Mouse (Mus musculus): Measurements from ENCODE around the gene Wdr54. TPM values are rescaled to one million over a fixed set of nuclear protein-coding genes. Genes with fewer than 3 reads are reported as not detected.

The Wdr54 gene
- polyA plus RNA-seq, 1 experiment from 2014 or later, result 13.7 TPM

GRCm38 (mm10) chr6:83180605-83181004 lies 24.4 kb upstream of the Wdr54 start:
- 75% methylated on average over 6 of the region's 6 CpGs for WGBS
- ATAC-seq (ENCODE audit: insufficient number of reproducible peaks, low FRiP score, low TSS enrichment, low read depth) (no peak), DNase-seq (ENCODE audit: low spot score) (no peak)
- H3K4me3 ChIP-seq (ENCODE audit: low read depth, low read length), result no peak overlapping the region
- H3K36me3 ChIP-seq (ENCODE audit: control insufficient read depth, insufficient read depth, low read length), result peaks cover 3% of the 10 kb centered on the region; the same call in 1 of the 2 replicates
- H3K4me2 ChIP-seq (ENCODE audit: low read depth, severe bottlenecking), result no peak overlapping the region
- no peak overlapping the region for H3K27ac ChIP-seq (replicated peaks; ENCODE audit: low read depth, low read length)
- no peaks in the 10 kb centered on the region for H3K9me3 ChIP-seq (ENCODE audit: control insufficient read depth, low read length)
- H3K4me1 ChIP-seq (ENCODE audit: control insufficient read depth, insufficient read depth, low read length), result peaks cover 11% of the 10 kb centered on the region
- no peaks in the 10 kb centered on the region for H3K27me3 ChIP-seq (ENCODE audit: control insufficient read depth, insufficient read depth, low read length)
- H3K9ac ChIP-seq (ENCODE audit: low read length), result no peak overlapping the region

- Histone ChIP-seq H3K4me1 (ENCODE audit: control insufficient read depth, insufficient read depth, low read length) (peaks cover 8% of the 10 kb centered on the region; the same call in 1 of the 2 replicates), H3K9me3 (ENCODE audit: control insufficient read depth, low read length) (no peaks in the 10 kb centered on the region), H3K27me3 (ENCODE audit: control insufficient read depth, insufficient read depth, low read length) (no peaks in the 10 kb centered on the region), H3K36me3 (ENCODE audit: control insufficient read depth, insufficient read depth, low read length) (peaks cover 3% of the 10 kb centered on the region; the same call in 1 of the 2 replicates), H3K4me3 (ENCODE audit: low read depth, low read length) (peak overlapping the region; percentile 19; the same call in 1 of the 2 replicates), H3K27ac (replicated peaks; ENCODE audit: low read depth, low read length) (no peak overlapping the region), H3K9ac (ENCODE audit: low read length) (peak overlapping the region; percentile 40; the same call in 1 of the 2 replicates), H3K4me2 (ENCODE audit: low read depth, severe bottlenecking) (peak overlapping the region; percentile 48)
- ATAC-seq (ENCODE audit: insufficient number of reproducible peaks, low FRiP score, low TSS enrichment, low read depth), result 0 out of 2 replicates have a peak, but pooled peaks have one; percentile 45
- 17% methylated on average over 12 of the region's 12 CpGs for WGBS
- peak; percentile 51 for DNase-seq (ENCODE audit: low spot score)
Observed at GRCm38 (mm10) chr6:83179390-83180117, 23.4 kb upstream of the Wdr54 start.

GRCm38 (mm10) chr6:83175996-83176395 lies 19.8 kb upstream of the Wdr54 start:
- no peak overlapping the region for H3K4me3 ChIP-seq (ENCODE audit: low read depth, low read length)
- DNase-seq (ENCODE audit: low spot score) (no peak), ATAC-seq (ENCODE audit: insufficient number of reproducible peaks, low FRiP score, low TSS enrichment, low read depth) (no peak)
- WGBS, result 86% methylated on average over 8 of the region's 8 CpGs
- no peaks in the 10 kb centered on the region for H3K27me3 ChIP-seq (ENCODE audit: control insufficient read depth, insufficient read depth, low read length)
- H3K27ac ChIP-seq (replicated peaks; ENCODE audit: low read depth, low read length), result no peak overlapping the region
- peaks cover 8% of the 10 kb centered on the region; the same call in 1 of the 2 replicates for H3K4me1 ChIP-seq (ENCODE audit: control insufficient read depth, insufficient read depth, low read length)
- no peaks in the 10 kb centered on the region for H3K9me3 ChIP-seq (ENCODE audit: control insufficient read depth, low read length)
- no peak overlapping the region for H3K9ac ChIP-seq (ENCODE audit: low read length)
- no peak overlapping the region for H3K4me2 ChIP-seq (ENCODE audit: low read depth, severe bottlenecking)
- no peaks in the 10 kb centered on the region for H3K36me3 ChIP-seq (ENCODE audit: control insufficient read depth, insufficient read depth, low read length)

GRCm38 (mm10) chr6:83172240-83172920 lies 16.2 kb upstream of the Wdr54 start:
- WGBS, result 69% methylated on average over 9 of the region's 9 CpGs
- Histone ChIP-seq H3K27ac (replicated peaks; ENCODE audit: low read depth, low read length) (no peak overlapping the region), H3K9me3 (ENCODE audit: control insufficient read depth, low read length) (no peaks in the 10 kb centered on the region), H3K9ac (ENCODE audit: low read length) (no peak overlapping the region), H3K4me2 (ENCODE audit: low read depth, severe bottlenecking) (no peak overlapping the region), H3K4me1 (ENCODE audit: control insufficient read depth, insufficient read depth, low read length) (no peaks in the 10 kb centered on the region), H3K36me3 (ENCODE audit: control insufficient read depth, insufficient read depth, low read length) (no peaks in the 10 kb centered on the region), H3K4me3 (ENCODE audit: low read depth, low read length) (no peak overlapping the region), H3K27me3 (ENCODE audit: control insufficient read depth, insufficient read depth, low read length) (no peaks in the 10 kb centered on the region)
- DNase-seq (ENCODE audit: low spot score), result no peak
- no peak for ATAC-seq (ENCODE audit: insufficient number of reproducible peaks, low FRiP score, low TSS enrichment, low read depth)

- no peaks in the 10 kb centered on the region for H3K36me3 ChIP-seq (ENCODE audit: control insufficient read depth, insufficient read depth, low read length)
- H3K9me3 ChIP-seq (ENCODE audit: control insufficient read depth, low read length), result no peaks in the 10 kb centered on the region
- no peak overlapping the region for H3K27ac ChIP-seq (replicated peaks; ENCODE audit: low read depth, low read length)
- H3K4me1 ChIP-seq (ENCODE audit: control insufficient read depth, insufficient read depth, low read length), result peaks cover 9% of the 10 kb centered on the region; the same call in 1 of the 2 replicates
- H3K4me3 ChIP-seq (ENCODE audit: low read depth, low read length), result no peak overlapping the region
- H3K27me3 ChIP-seq (ENCODE audit: control insufficient read depth, insufficient read depth, low read length), result no peaks in the 10 kb centered on the region
- no peak overlapping the region for H3K4me2 ChIP-seq (ENCODE audit: low read depth, severe bottlenecking)
- ATAC-seq (ENCODE audit: insufficient number of reproducible peaks, low FRiP score, low TSS enrichment, low read depth), result no peak
- DNase-seq (ENCODE audit: low spot score), result no peak
- H3K9ac ChIP-seq (ENCODE audit: low read length), result no peak overlapping the region
- WGBS, result 82% methylated on average over 5 of the region's 5 CpGs
Observed at GRCm38 (mm10) chr6:83171063-83171462, 14.9 kb upstream of the Wdr54 start.

- Histone ChIP-seq H3K27me3 (ENCODE audit: control insufficient read depth, insufficient read depth, low read length) (no peaks in the 10 kb centered on the region), H3K4me3 (ENCODE audit: low read depth, low read length) (no peak overlapping the region), H3K4me1 (ENCODE audit: control insufficient read depth, insufficient read depth, low read length) (peaks cover 11% of the 10 kb centered on the region; the same call in 1 of the 2 replicates), H3K9ac (ENCODE audit: low read length) (no peak overlapping the region), H3K36me3 (ENCODE audit: control insufficient read depth, insufficient read depth, low read length) (no peaks in the 10 kb centered on the region), H3K9me3 (ENCODE audit: control insufficient read depth, low read length) (no peaks in the 10 kb centered on the region), H3K4me2 (ENCODE audit: low read depth, severe bottlenecking) (no peak overlapping the region), H3K27ac (replicated peaks; ENCODE audit: low read depth, low read length) (no peak overlapping the region)
- ATAC-seq (ENCODE audit: insufficient number of reproducible peaks, low FRiP score, low TSS enrichment, low read depth) (no peak), DNase-seq (ENCODE audit: low spot score) (no peak)
- WGBS, result 84% methylated on average over 5 of the region's 5 CpGs
Observed at GRCm38 (mm10) chr6:83169872-83170271, 13.7 kb upstream of the Wdr54 start.

GRCm38 (mm10) chr6:83166243-83166630 lies 10.0 kb upstream of the Wdr54 start:
- H3K4me2 ChIP-seq (ENCODE audit: low read depth, severe bottlenecking), result peak overlapping the region; percentile 51
- peak overlapping the region; percentile 79 for H3K4me3 ChIP-seq (ENCODE audit: low read depth, low read length)
- H3K9ac ChIP-seq (ENCODE audit: low read length), result peak overlapping the region; percentile 80
- no peaks in the 10 kb centered on the region for H3K9me3 ChIP-seq (ENCODE audit: control insufficient read depth, low read length)
- no peak for ATAC-seq (ENCODE audit: insufficient number of reproducible peaks, low FRiP score, low TSS enrichment, low read depth)
- peaks cover 14% of the 10 kb centered on the region for H3K27me3 ChIP-seq (ENCODE audit: control insufficient read depth, insufficient read depth, low read length)
- H3K36me3 ChIP-seq (ENCODE audit: control insufficient read depth, insufficient read depth, low read length), result no peaks in the 10 kb centered on the region
- peaks cover 23% of the 10 kb centered on the region for H3K4me1 ChIP-seq (ENCODE audit: control insufficient read depth, insufficient read depth, low read length)
- no peak for DNase-seq (ENCODE audit: low spot score)
- WGBS, result 1% methylated on average over 12 of the region's 12 CpGs
- no peak overlapping the region for H3K27ac ChIP-seq (replicated peaks; ENCODE audit: low read depth, low read length)

- WGBS, result under 1% methylated on average over 56 of the region's 58 CpGs
- H3K9me3 ChIP-seq (ENCODE audit: control insufficient read depth, low read length), result no peaks in the 10 kb centered on the region
- H3K4me3 ChIP-seq (ENCODE audit: low read depth, low read length), result peak within 1 kb of the TSS; percentile 79
- peak within 1 kb of the TSS; percentile 80 for H3K9ac ChIP-seq (ENCODE audit: low read length)
- peak within 1 kb of the TSS; percentile 51 for H3K4me2 ChIP-seq (ENCODE audit: low read depth, severe bottlenecking)
- peaks cover 26% of the 10 kb centered on the region for H3K4me1 ChIP-seq (ENCODE audit: control insufficient read depth, insufficient read depth, low read length)
- H3K36me3 ChIP-seq (ENCODE audit: control insufficient read depth, insufficient read depth, low read length), result no peaks in the 10 kb centered on the region
- peak; percentile 82; the same call in 1 of the 2 replicates for ATAC-seq (ENCODE audit: insufficient number of reproducible peaks, low FRiP score, low TSS enrichment, low read depth)
- peaks cover 20% of the 10 kb centered on the region for H3K27me3 ChIP-seq (ENCODE audit: control insufficient read depth, insufficient read depth, low read length)
- H3K27ac ChIP-seq (replicated peaks; ENCODE audit: low read depth, low read length), result peak within 1 kb of the TSS; percentile 49; the same call in 1 of the 2 replicates
- DNase-seq (ENCODE audit: low spot score), result peak; percentile 96
Observed at GRCm38 (mm10) chr6:83165607-83166242, 9.5 kb upstream of the Wdr54 start, which contains the start of gene Dctn1. TSS of gene Dctn1 (plus strand) at chr6:83165920.

Measured in limb, embryonic 11.5 days (tissue).